Mouse (Mus musculus) lung, postnatal 25 days (tissue): ENCODE results near the gene Utrn.
A peak's percentile ranks its signal among the peaks of the same experiment; 100 is the strongest.

ENCODE experiments used
- DNase-seq: peaks from one replicate; pipeline ENCODE4 v3.0.0; 2022; ENCODE audit warnings: low spot score

Utrn gene

DNA sequence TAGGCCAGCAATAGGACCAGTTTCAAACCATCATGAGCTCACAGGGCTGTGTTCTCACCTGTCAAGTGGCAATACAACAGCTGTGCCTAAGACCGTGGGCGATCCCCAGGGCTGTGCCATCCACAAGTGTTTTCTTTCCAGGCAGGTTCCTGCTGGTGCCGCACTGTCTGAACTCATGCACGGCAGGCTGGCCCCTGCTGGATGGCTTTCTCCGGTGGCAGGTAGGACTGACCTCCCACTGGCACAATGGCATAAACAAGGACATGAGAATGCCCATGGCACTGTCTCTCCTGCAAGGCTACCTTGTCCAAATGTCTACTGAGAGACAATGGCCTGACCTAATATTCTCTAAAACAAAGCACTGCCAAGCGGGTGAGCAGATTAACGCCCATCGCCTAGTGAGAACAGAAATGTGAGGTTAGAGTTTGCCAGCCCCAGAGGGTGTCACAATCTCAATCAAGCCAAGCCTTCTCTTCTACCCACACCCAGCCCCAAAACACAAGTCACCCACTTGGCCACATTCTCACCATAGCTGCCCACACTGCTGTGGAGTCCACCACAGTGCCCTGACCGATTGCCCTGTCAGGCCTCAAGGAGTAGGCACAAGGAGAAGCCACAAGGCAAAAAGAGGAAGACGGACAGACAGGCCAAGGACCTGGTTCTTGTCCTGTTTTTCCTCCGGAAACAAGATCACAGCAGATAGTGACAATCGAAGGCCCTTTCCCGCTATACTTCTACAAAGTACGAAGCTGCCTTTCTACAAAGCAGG, 32.9 kb downstream of the Utrn start:
- no peak for DNase-seq

DNA sequence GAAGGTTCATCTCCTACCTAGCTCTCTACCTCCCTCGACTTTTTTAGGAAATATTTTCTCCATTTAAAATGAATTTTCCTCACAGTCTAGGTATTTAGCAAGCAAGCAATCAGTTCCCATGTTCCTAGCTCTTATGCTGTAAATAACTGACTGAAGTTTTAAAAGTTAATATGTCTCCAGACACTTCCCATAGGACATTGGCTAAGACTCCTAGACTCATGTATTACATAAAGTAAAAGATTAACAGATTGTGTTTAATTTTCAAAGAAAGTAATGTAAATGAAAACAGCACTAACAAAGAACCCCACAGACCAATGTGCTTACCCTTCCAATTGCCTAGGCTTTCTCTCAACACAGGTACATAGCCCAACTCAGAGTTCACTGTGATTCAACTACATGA, 35.0 kb downstream of the Utrn start:
- no peak for DNase-seq

DNA sequence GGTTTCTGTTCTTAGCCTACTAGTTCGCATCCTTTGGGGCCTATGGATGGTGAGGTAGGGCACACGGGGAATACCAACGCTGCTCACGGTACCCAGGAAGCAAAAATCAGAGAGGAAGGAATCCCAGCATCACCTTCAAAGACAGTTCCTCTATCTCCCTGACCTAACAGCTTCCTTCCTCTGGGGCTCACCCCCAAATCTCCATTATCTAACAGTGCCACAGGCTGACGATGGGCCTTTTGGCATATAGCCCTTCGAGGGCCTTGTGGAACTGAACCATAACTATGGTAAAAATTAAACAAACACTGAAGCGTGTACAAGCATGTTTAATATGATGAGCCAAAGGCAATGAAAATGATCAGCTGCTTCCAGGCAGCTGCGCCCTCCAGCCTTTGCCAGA, 37.0 kb downstream of the Utrn start:
- DNase-seq = no peak

GRCm38 (mm10) chr10:12827778-12828177, 41.4 kb downstream of the Utrn start:
- DNase-seq = no peak

GRCm38 (mm10) chr10:12827306-12827705, 41.9 kb downstream of the Utrn start:
- DNase-seq = no peak

- DNase-seq = peak; percentile 68
Measured at GRCm38 (mm10) chr10:12826760-12827281, 42.3 kb downstream of the Utrn start.

- no peak for DNase-seq
Measured at GRCm38 (mm10) chr10:12824386-12824785, 44.8 kb downstream of the Utrn start.

DNA sequence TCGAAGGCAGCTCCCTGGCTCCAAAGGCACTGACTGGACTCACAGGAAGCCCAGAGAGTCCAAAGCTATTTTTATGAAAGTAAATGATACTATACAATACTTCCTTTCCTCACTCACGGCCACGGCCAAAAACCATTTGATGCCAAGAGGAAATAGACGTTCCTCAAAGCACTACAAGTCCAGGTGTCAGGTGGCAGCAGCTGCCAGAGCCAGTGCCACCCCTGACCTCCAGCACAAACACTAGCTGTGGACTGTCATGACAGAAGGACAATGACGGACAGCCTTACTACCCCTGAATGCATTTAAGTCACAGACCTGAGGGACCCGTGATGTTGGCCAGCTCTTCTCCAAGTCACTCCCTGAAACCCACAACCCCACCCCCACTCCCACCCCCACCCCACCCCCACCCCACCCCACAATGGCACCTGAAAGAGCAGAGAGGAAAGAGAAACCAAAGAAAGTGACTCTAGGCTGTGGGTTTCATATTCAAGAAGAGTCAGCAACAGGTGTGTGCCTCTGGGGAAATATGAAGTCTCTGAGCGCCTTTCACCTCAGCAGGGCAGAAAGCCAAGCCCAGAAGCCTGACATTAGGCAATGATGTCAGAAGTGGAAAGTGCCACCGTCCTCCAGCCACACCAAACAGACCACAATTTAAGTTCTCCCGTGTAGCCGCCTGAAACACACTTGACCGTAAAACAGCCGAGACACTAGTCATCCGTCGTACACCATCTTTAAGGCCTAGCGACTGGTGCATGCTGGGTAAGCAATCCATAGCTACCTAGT, 45.5 kb downstream of the Utrn start:
- DNase-seq = peak; percentile 61

- DNase-seq = no peak
Measured at GRCm38 (mm10) chr10:12820978-12821735, 48.0 kb downstream of the Utrn start.

- DNase-seq = peak; percentile 60
Measured at GRCm38 (mm10) chr10:12817409-12817808, 51.8 kb downstream of the Utrn start.

- DNase-seq = no peak
Measured at GRCm38 (mm10) chr10:12816530-12816929, 52.6 kb downstream of the Utrn start.

GRCm38 (mm10) chr10:12814411-12814810, 54.8 kb downstream of the Utrn start:
- DNase-seq = no peak

DNA sequence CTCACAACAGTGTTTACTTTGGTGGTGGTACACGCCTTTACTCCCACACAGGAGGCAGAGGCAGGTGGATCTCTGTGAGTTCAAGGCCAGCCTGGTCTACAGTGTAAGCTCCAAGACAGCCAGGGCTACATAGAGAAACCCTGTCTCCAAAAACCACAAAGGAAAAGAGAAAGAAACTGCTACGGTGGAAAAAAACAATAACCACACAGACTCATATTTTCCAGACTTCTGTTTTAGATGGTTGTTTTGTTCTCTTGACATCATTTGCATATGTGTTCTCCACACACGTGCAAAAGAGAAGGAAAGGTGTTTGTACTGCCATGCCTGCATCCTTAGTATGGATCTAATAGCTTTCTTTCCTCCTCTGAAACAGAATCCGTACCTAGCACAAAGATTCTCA, 55.3 kb downstream of the Utrn start:
- DNase-seq = no peak

GRCm38 (mm10) chr10:12813211-12813811, 55.9 kb downstream of the Utrn start:
- DNase-seq = no peak

DNA sequence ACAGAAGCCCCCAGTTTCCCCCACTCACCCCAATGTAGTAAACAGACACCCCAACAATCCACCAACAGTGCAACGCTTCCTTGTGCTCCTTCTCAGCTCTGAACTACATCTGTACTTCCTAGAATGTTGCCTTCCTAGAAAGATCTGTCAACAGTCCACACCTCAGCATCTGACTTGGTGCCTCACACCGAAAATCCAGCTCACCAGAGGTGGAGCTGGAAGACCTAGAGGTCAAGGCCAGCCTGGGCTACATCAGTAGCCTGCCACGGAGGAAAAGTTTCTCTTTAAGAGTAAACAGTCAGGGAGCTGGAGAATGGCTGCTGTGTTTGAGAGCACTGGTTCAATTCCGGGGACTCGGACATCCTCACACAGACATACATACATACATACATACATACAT, 56.5 kb downstream of the Utrn start:
- DNase-seq = no peak

DNA sequence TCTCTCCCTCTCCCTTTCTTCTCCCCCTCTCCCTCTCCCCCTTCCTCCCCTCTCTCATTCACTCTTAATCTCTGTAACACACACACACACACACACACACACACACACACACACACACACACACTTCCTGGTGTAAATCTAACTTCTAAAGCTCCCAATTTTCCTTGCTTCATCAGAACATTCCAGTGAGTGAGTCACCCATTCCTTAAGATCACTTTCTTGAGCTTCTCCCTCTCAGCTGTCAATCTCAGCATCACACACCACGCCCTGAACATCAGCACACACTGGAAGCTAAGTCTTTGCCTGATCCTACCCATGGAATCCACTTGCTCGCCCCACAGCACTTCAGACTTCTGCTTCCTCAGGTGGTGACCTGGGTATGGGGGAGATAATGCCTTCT, 58.3 kb downstream of the Utrn start:
- DNase-seq = no peak

- no peak for DNase-seq
Measured at GRCm38 (mm10) chr10:12809702-12810101, 59.5 kb downstream of the Utrn start.

DNA sequence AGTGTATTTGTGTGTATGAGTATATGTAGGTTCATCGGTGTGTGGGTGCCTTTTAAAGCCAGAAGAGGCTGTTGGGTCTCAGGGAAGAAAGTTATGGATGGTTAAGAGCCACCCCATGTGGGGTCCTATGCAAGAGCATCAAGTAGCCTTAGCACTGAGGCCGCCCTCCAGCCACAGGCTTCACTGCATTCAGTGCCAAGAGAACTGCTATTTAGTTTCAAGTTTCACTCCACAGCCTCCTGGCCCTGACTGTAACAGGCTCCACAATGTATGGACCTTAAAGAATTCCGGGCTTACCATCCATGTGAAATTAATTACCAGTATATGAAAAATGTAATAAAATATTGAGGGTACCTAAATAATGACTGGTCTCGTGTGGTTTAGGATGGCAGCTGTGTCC, 60.7 kb downstream of the Utrn start:
- DNase-seq = no peak

DNA sequence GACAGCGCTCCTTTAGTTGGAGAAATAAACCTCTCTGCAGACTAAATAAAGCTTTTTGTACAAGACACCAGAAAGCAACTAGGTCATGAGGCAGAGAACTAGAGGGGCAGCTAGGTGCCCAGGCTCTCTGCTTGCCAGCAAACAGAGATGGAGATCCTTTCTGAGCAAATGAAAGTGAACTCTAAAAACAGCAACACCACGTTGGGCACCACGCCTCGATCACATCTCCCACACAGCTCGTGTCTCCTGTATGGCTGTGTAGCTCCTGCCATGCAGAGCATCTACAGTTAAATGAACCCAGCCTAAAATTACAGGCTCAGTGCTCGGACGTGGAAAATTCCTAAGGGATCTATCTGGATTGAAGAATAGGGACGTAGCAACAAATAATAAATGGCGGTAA, 61.5 kb downstream of the Utrn start:
- no peak for DNase-seq

GRCm38 (mm10) chr10:12805826-12806225, 63.3 kb downstream of the Utrn start:
- DNase-seq = no peak

- no peak for DNase-seq
Measured at GRCm38 (mm10) chr10:12803939-12804338, 65.2 kb downstream of the Utrn start.

DNA sequence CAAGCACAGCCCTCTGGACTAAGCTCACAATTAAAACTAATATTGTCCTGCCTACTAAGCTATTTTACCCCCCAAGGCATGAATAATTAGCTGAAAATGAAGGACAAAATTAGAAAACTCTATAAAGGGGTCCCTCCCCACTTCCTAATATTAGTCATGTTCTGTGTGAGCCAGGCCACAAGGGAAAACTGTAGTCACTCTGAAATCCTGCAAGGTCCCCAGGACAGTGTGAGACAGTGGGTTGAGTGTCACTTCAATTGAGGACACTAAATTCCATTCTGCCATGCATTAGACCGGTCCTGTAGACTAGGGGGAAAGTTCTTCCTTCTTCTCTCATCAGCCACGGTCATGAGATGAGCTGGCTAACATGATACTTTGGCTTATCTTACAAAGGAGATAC, 69.7 kb downstream of the Utrn start:
- no peak for DNase-seq
